27 mouse cellular contexts compared by ENCODE assay signal in genomic region chr17:65564189-65564588, GRCm38 (mm10). TPM values are rescaled to one million over a fixed set of nuclear protein-coding genes. Genes with fewer than 3 reads are reported as not detected.
DNase-seq lines count a peak whose midpoint lies in the region; TF ChIP-seq lines count a peak whose summit lies in the region.
"Had no signal": no experiment of that assay in that cellular context is flagged by ENCODE, and none has a peak within 500 bp of the region (broad histone marks: within the 10 kb centered on the region; RNA-seq: fewer than 3 reads in every experiment).

No protein-coding gene starts in this region.

- H3K9ac ChIP-seq in CH12.LX (ENCODE audit: insufficient read depth, low read depth), result no peak overlapping the region

- TF ChIP-seq EP300 in CH12.LX (IDR thresholded peaks at IDR 0.05; ENCODE audit: low read length), result no peak

- H3K4me1 ChIP-seq in CH12.LX (ENCODE audit: control insufficient read depth in 1 of 2, insufficient read depth in 2 of 2), result peaks cover 3% of the 10 kb centered on the region in 2 experiments; a peak in 3 of 4 replicates

- in situ Hi-C loops in CH12.LX (cut with MboI; ENCODE audit: low pct_ligation_motif_present, low pct_unique_long_range_greater_than_20kb, low sequenced_read_pairs), result no loop called here

- intact Hi-C loops in heart, postnatal 36 days (cut with DNase I), result no loop called here

- H3K27ac ChIP-seq in CH12.LX (ENCODE audit: insufficient read depth, low read depth), result no peak overlapping the region

- peak; percentile 59 for TF ChIP-seq POLR2A in CH12.LX (IDR thresholded peaks at IDR 0.05; ENCODE audit: low read depth, low read length)

- dilution Hi-C loops in CH12.LX (cut with MboI; ENCODE audit: extremely low pct_ligation_motif_present, extremely low pct_unique_long_range_greater_than_20kb, low sequenced_read_pairs), result no loop called here

- no peaks in the 10 kb centered on the region for H3K9me3 ChIP-seq in CH12.LX (replicated peaks; ENCODE audit: low read length)
- H3K9me3 ChIP-seq: G1E had no signal

- DNase-seq in heart, adult 11 months, result peak; percentile 49
- DNase-seq in heart, postnatal 36 days, result no peak
- peak; percentile 21 for DNase-seq in 416B (ENCODE audit: low read depth)
- no peak for DNase-seq in CH12.LX (ENCODE audit: extremely low read depth)
- peak; percentile 37 for DNase-seq in R1 (ENCODE audit: low read depth, low spot score)
- no peak for DNase-seq in urinary bladder, postnatal 25 days (ENCODE audit: low spot score)
- DNase-seq in spleen, postnatal 14 days (ENCODE audit: low spot score in 2 of 2), result no peak
- DNase-seq in adrenal gland, postnatal 10 days, result no peak
- DNase-seq: adrenal gland, adult 2 months; adrenal gland, adult 8-10 months; adrenal gland, postnatal 14 days; adrenal gland, postnatal 25 days; adrenal gland, postnatal 36 days; B cell, adult 2 months; cerebellum, adult 11 months; cerebellum, adult 11-12 months; cerebellum, adult 18-20 months; cerebellum, adult 2 months; cerebellum, adult 8-10 months; cerebellum, adult 9-10 months had no signal

- H3K4me2 ChIP-seq in CH12.LX (ENCODE audit: insufficient read depth, low read depth, poor library complexity, severe bottlenecking), result peak overlapping the region; percentile 83

- H3K36me3 ChIP-seq in CH12.LX (replicated peaks in 1 of 2; ENCODE audit: control insufficient read depth in 1 of 2, insufficient read depth in 1 of 2, low read length in 1 of 2), result no peaks in the 10 kb centered on the region
- H3K36me3 ChIP-seq: G1E had no signal

- H3K27me3 ChIP-seq in CH12.LX (replicated peaks), result no peaks in the 10 kb centered on the region
- H3K27me3 ChIP-seq: Patski had no signal

- no peak for TF ChIP-seq CTCF in CH12.LX (conservative IDR thresholded peaks at IDR 0.05 in 1 of 2, IDR thresholded peaks at IDR 0.05 in 1 of 2; ENCODE audit: low read depth in 2 of 2, low read length in 2 of 2)

- no peak for TF ChIP-seq RAD21 in CH12.LX (IDR thresholded peaks at IDR 0.05; ENCODE audit: low read depth, low read length)

- H3K79me2 ChIP-seq in CH12.LX (replicated peaks; ENCODE audit: control insufficient read depth, extremely low read depth, insufficient read depth, poor library complexity, severe bottlenecking), result no peaks in the 10 kb centered on the region

- peak overlapping the region in 2 of 3 experiments; percentile 25 to 48 for H3K4me3 ChIP-seq in CH12.LX (replicated peaks in 1 of 3; ENCODE audit: low read depth in 2 of 3, low read length in 2 of 3, poor library complexity in 1 of 3)

TF ChIP-seq in CH12.LX, 34 proteins besides CTCF, POLR2A, EP300 and RAD21:
- peak; percentile 66 for TF ChIP-seq MYC (IDR thresholded peaks at IDR 0.05; ENCODE audit: low read depth, low read length)
- no peak for TF ChIP-seq USF1 (IDR thresholded peaks at IDR 0.05; ENCODE audit: low read depth, low read length)
- TF ChIP-seq NRF1 (IDR thresholded peaks at IDR 0.05; ENCODE audit: low read depth, low read length), result peak; percentile 50; the same call in 1 of the 2 replicates
- peak; percentile 62 for TF ChIP-seq MAX (IDR thresholded peaks at IDR 0.05; ENCODE audit: low read length)
- no peak for TF ChIP-seq JUND (conservative IDR thresholded peaks at IDR 0.05; ENCODE audit: low read depth, low read length)
- TF ChIP-seq GABPA (IDR thresholded peaks at IDR 0.05; ENCODE audit: insufficient replicate concordance, low read depth, low read length), result no peak
- no peak for TF ChIP-seq ZMIZ1 (IDR thresholded peaks at IDR 0.05; ENCODE audit: low read depth, low read length)
- 0 out of 2 replicates have a peak, but pooled peaks have one; percentile 50 for TF ChIP-seq CHD2 (IDR thresholded peaks at IDR 0.05; ENCODE audit: low read length)
- 0 out of 2 replicates have a peak, but pooled peaks have one; percentile 19 for TF ChIP-seq ELF1 (IDR thresholded peaks at IDR 0.05; ENCODE audit: low read depth, low read length)
- TF ChIP-seq HCFC1 (IDR thresholded peaks at IDR 0.05; ENCODE audit: low read depth, low read length), result peak; percentile 61

RNA-seq across cellular contexts. Expression of gene Tmem232, which starts 23.6 kb away (rescaled TPM):
- total RNA-seq in heart, postnatal 36 days (2021), result not detected
- not detected in 2 replicates for total RNA-seq in CH12.LX (2012; rRNA removed)
- not detected in 2 replicates for total RNA-seq in CH12.LX (2014; rRNA removed)
- polyA plus RNA-seq in CH12.LX (2012; ENCODE audit: insufficient read length, low read depth), result 0.16 TPM in 1 of 2 replicates, not detected in the other
- under 1 TPM in 1 of 2 experiments, not detected in 1; 0.15 TPM for total RNA-seq in adrenal gland, postnatal 10 days (2021)
- total RNA-seq: adrenal gland, adult 18-20 months; adrenal gland, adult 2 months; adrenal gland, adult 8-10 months; adrenal gland, postnatal 14 days; adrenal gland, postnatal 25 days; adrenal gland, postnatal 36 days; G1E; MEL had no signal
- polyA plus RNA-seq: activated CD4-positive, CD25-positive, alpha-beta regulatory T cell, adult 4 months; adrenal gland, adult 2 months; C2C12; CD4-positive, CD25-positive, alpha-beta regulatory T cell, adult 4 months; G1E; Patski had no signal

RNA-seq across cellular contexts. Expression of gene Vapa, which starts 49.2 kb away (rescaled TPM):
- total RNA-seq in heart, postnatal 36 days (2021), result 10 to 100 TPM; 76.3 to 86.5 TPM
- 51.4 and 61.7 TPM in 2 replicates for total RNA-seq in CH12.LX (2012; rRNA removed)
- 151 and 170 TPM in 2 replicates for total RNA-seq in CH12.LX (2014; rRNA removed)
- 143 and 158 TPM in 2 replicates for polyA plus RNA-seq in CH12.LX (2012; ENCODE audit: insufficient read length, low read depth)
- 100 to 1,000 TPM; 108 to 115 TPM for total RNA-seq in adrenal gland, postnatal 10 days (2021)

Comparison
In these comparisons a context has a peak if more than half of its experiments do, and no peak if none do; other contexts are left out.
1. DNase-seq: peak in heart, adult 11 months (single experiment), 416B (single experiment) and R1 (single experiment); none in heart, postnatal 36 days (0 of 2), CH12.LX (single experiment), urinary bladder, postnatal 25 days (single experiment), spleen, postnatal 14 days (0 of 2) and adrenal gland, postnatal 10 days (single experiment).